Mouse (Mus musculus) retina, adult 2 months (tissue): Measurements from ENCODE around the gene Wsb1.
"Not testable (repeated sequence)": the region's sequence is repeated elsewhere in the genome, so short reads cannot be mapped to it uniquely, and the experiment has no call there.

Experiments used
- DNase-seq: peaks from one replicate; pipeline ENCODE4 v3.0.0-alpha.2; 2012; ENCODE audit warnings: low read depth, low spot score

Wsb1 gene

DNA sequence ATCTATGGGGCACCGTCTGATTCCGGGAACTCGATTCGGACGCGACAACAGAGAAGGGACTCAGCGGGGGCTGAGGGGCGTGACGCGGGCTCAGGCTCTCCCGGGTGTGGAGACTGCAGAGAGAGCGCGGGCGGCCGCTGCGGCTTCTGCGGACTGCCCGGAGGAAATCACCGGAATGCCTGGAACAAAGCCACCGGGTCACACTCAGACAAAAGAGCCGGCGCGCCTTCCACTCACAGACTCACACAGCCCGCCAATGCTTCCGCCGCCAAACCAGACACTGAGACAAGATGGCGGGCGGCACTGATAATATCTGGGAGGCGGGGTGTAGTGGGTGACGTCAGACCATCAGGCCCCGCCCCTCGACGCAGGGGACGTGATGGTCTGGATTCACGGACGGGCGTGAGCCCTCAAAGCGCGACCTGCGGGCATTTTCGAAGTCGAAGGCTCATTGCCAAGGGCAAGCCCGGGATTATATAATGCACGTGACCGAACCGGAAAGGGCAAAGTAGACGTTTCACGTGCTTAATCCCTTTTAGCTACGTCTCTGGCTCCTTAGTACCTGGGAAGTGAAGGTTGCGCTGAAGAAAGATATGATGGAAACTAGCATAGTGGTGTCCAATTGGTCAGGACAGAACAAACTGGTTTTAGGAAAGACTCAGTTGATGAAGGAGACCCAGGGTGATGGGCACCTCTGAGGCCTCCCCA, at the start of gene Wsb1:
Gene Wsb1, minus strand, starts transcription at position 281 of the 708 bp plus-strand sequence.
- peak; percentile 90 for DNase-seq

DNA sequence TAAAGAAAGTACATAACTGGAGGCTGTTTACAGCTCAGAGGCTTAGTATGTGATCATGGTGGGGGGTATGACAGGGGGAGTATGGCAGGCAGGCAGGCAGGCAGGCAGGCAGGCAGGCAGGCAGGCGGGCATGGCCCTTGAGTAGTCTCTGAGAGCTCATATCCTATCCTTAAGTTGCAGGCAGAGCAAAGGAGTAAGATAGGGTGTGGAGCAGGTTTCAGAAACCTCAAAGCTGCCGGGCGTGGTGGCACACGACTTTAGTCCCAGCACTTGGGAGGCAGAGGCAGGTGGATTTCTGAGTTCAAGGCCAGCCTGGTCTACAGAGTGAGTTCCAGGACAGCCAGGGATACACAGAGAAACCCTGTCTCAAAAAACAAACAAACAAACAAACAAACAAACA, 49.8 kb upstream of the Wsb1 start:
- DNase-seq = not testable (repeated sequence)

GRCm38 (mm10) chr11:79303109-79303508, 48.6 kb upstream of the Wsb1 start:
- no peak for DNase-seq

- DNase-seq = no peak
Observed at GRCm38 (mm10) chr11:79299719-79300431, 45.4 kb upstream of the Wsb1 start.

DNA sequence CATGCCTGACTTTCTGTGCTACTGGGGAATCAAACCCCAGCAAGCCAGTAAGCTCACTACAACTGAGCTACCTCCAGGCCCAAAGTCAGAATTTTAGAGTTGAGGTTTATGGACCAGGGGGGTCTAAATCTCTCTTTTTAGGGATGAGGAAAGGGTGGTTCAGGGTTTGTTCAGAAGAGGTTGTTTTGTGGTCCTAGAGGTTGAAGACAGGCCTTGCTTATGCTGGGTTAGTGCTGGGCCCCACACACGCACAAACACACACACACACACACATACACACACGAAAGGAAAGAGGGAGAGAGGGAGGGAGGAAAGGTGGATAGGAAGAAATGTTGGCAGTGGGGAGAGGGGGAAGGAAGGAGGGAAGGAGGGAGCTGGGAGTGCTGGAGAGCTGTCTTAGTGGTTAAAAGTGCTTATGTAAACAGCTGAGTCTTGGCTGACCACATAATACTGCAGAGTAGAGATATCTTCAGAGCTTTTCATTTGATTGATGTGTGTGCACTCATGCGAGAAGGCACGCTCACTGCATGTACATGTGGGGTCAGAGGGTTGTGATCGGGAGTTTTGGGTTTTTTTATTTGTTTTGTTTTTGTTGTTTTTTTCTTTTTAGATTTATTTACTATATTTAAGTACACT, 42.5 kb upstream of the Wsb1 start, which contains the start of gene Gm9964:
Gene Gm9964, minus strand, starts transcription at position 51 of the 636 bp plus-strand sequence.
- DNase-seq = no peak

DNA sequence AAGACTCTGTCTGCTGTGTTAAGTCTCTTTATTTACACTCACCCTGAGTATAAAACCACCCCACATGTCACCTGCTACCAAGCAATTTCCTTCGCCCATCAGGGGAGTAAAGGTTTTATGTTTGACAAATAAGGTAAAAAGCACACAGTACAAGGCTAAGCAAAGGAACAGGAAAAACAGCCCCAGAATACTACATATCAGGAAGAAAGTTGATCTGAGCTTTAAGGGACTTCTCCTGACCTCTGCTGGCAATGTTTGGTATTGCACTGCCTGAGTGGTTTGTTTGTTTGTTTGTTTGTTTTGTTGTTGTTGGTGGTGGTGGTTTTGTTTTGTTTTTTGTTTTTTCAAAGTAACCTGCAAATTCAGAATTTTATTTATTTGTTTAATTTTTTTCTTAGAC, 41.7 kb upstream of the Wsb1 start:
- DNase-seq = peak; percentile 50

GRCm38 (mm10) chr11:79293971-79294370, 39.5 kb upstream of the Wsb1 start:
- DNase-seq = no peak

DNA sequence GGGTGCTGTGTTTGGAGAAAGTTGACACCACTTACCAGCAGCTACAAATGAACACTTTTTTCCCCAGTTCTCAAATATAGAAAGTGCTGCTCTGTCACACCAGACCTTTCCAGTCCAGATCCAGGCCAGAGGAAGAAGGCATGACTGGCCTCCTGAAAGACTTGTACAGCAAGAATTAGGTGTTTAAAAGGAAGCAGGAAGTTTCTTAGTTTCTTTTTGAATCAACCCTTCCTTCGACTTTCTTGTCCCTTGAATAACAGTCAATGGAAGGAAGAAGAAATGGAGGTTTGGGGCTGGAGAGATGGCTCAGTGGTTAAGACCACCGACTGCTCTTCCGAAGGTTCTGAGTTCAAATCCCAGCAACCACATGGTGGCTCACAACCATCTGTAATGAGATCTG, 38.6 kb upstream of the Wsb1 start:
- no peak for DNase-seq

DNA sequence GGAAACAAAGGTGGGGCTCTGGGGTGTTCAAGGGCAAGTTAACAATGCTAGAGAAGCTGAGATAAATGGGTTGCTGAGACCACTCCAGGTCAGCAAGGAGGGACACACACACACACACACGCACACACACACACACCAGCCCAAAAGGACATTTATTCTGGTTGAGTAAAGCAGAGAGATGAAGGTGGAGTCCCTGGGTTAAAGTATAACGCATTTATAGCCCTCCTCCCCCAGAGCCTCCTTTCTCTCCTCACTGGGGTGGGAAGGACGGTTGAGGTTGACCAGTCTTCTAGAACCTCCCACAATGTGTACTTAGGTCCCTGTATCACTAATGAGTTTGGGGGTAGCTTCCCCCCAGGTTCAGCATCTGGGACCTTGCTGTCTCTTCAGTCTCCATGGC, 37.7 kb upstream of the Wsb1 start:
- DNase-seq = no peak

DNA sequence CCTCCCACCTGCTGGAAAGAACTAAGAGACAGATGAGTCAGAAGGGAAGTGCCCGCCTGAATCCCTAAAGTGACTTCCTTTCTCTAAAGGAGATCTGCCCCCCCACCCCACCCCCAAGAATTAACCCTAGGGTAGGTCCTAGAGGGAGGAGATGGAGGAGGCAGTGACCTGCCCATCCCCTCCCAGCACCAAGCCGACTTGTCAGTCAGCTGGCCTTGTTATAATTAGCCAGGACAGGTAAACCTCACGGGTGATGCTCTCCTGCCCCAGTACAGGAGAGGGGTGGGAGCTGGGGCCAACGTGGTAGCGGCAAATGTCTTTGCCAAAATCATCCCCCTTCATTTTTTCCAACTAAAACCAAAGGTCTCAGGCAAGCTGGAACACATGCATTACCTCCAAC, 37.2 kb upstream of the Wsb1 start:
- DNase-seq = no peak

- DNase-seq = peak; percentile 25
Observed at GRCm38 (mm10) chr11:79290473-79290872, 36.0 kb upstream of the Wsb1 start.

GRCm38 (mm10) chr11:79288913-79289640, 34.6 kb upstream of the Wsb1 start:
- no peak for DNase-seq

DNA sequence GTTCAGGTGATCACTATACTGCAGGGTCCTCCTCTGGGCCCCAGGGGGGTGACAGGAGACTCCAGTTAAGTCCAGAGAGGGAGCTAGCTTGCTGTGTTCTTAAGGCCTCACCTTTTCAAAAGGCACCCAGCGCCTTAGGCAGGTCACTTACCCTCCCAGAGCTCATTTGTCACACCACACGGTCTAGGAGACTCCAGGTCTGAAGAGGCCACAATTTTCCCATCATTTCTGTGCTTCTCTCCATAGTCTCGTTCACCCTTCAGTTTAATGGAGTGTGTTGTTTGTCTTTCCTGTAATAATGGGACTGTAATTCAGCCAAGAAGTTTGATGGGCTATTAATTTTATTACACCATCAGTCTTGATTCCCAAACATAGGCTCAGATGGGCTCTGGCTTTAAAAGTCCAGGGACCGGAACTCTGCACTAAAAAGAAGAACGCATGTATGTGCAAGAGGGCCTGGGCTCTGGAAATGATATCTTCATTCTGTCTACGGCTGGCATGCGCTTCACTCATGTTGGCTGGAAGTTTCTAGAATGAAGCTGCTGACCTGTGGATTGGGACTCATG, 33.9 kb upstream of the Wsb1 start:
- DNase-seq = no peak

DNA sequence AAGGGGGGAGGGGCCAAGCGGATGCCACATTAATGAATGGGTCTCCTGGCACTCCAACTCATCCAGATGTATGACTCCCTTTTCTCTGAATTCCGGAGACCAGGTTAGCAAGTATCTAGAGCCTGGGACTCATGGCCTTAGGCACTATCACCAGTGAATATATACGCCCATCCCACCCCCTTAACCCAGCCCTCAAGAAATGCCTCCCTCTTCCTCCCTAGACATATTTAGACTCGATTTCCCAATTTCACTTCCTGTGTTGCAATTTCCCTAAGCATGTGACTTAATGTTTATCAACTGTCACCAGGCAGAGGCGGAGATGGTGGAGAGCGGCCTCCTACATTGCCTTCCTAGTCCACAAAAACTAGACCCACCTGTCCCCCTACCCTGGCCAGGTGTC, 33.0 kb upstream of the Wsb1 start:
- no peak for DNase-seq

DNA sequence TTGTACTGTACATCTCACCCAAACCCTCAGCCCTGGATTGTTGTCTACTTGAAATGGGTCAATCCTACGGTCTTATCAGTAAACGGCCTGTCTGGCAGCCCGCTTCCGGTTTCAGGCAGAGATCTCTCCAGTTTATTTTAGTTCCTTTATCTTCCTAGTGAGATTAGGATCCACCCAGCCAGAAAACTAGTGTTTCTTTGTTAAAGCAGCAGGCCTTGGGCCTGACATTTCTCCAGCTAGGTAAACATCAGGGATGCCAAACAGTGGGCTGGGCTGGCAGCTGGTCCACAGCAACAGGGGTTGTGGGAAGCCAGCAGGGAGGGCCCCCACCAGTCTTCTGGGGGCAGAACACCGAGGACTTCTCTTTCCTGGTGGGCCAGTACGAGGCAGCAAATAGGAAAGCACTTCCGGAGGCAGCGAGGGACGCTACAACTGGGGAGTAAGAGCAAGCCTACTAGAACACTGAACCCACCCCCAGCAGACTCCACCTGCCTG, 31.9 kb upstream of the Wsb1 start:
- DNase-seq = no peak

DNA sequence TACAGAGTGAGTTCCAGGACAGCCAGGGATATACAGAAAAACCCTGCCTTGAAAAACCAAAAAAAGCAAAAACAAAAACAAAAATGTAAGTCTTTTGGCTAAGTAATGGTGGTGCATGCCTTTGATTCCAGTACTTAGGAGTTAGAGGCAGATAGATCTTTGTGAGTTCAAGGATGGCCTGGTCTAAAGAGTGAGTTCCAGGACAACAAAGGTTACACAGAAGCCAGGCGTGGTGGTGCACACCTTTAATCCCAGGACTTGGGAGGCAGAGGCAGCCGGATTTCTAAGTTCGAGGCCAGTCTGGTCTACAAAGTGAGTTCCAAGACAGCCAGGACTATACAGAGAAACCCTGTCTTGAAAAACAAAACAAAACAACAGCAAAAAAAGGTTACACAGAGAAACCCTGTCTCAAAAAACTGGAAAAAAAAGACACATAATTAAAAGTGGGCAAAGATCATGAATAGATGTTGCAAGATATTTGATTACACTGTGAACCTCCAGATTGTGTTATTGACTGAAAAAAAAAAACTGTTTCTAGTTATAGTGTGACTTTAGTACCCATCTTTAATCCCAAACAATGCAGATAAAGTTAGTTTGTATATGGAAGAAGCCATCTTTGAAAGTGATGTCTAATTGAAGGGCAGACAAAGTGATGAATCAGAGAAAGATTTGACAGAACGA, 29.0 kb upstream of the Wsb1 start:
- no peak for DNase-seq

- no peak for DNase-seq
Observed at GRCm38 (mm10) chr11:79281396-79281795, 26.9 kb upstream of the Wsb1 start.

- no peak for DNase-seq
Observed at GRCm38 (mm10) chr11:79279732-79280405, 25.4 kb upstream of the Wsb1 start.

DNA sequence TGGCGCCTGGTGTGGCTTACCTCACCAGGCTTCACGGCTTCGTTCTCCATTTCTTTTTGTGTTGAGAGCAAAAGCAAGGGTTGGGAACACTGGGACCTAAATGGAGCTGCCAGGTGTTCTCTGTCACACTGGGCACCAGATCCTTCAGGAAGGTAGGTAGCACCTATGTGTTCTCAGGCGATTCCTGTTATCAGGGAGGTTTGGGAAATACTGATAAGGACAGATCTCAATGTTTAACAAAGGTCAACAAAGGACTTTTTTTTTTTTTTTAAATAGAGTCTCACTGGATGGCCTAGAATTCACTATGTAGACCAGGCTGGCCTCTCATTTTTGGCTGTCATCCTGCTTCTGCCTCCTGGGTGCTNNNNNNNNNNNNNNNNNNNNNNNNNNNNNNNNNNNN, 19.3 kb upstream of the Wsb1 start:
- no peak for DNase-seq

DNA sequence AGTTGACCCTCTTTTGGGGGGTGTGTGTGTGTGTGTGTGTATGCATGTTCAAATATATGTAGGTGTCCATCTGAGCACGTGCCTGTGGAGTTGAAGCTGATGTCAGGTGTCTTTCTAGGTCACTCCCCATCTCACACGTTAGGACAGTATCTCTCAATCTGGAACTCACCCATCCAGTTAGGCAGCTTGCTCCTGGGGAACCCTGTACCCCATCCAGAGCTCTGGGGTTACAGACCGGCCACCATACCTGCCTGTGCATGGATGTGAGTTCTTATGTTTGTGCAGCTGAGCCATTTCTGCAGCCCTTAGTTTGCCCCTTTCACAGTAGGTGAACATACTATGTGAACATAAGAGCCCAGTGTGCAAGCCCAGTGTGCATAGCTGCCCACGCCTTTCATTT, 18.6 kb upstream of the Wsb1 start:
- no peak for DNase-seq
